Mouse (Mus musculus) olfactory bulb, adult 2 months (tissue): ENCODE results near the gene Gatm.

Source experiments
- CTCF ChIP-seq: fragments of 200-500 bp; IDR thresholded peaks from 2 replicates; pipeline ENCODE4 v1.5.1; 2012; ENCODE audit warnings: low read depth, mild to moderate bottlenecking, low read length, moderate library complexity; ENCODE audit not compliant: insufficient read depth
- POLR2A ChIP-seq: fragments of 200-500 bp; IDR thresholded peaks from 2 replicates; pipeline ENCODE4 v1.6.1; 2012; ENCODE audit warnings: mild to moderate bottlenecking, low read depth, low read length, moderate library complexity; ENCODE audit not compliant: insufficient read depth

GRCm38 (mm10) chr2:122570430-122570829, 40.7 kb downstream of the Gatm start:
- TF ChIP-seq CTCF (no peak), POLR2A (no peak)
